Mouse (Mus musculus): ENCODE data around the gene Dst.

- TF ChIP-seq POLR2A (IDR thresholded peaks at IDR 0.05; ENCODE audit: borderline replicate concordance, control insufficient read depth, low read depth, low read length) (no peak), CTCF (IDR thresholded peaks at IDR 0.05; ENCODE audit: control insufficient read depth, insufficient read depth, low read length) (no peak)
Observed at GRCm38 (mm10) chr1:34104846-34105245, 196.8 kb downstream of the Dst start.
